Mouse (Mus musculus) c-Kit-positive CD71-negative TER-119-negative erythroid progenitor cells, embryonic 14.5 days (primary cell): ENCODE results near the gene Sec24b.

Source experiments
- DNase-seq: peaks from one replicate; pipeline ENCODE4 v3.0.0-alpha.2; 2013; ENCODE audit warnings: low read depth

The Sec24b gene

DNA sequence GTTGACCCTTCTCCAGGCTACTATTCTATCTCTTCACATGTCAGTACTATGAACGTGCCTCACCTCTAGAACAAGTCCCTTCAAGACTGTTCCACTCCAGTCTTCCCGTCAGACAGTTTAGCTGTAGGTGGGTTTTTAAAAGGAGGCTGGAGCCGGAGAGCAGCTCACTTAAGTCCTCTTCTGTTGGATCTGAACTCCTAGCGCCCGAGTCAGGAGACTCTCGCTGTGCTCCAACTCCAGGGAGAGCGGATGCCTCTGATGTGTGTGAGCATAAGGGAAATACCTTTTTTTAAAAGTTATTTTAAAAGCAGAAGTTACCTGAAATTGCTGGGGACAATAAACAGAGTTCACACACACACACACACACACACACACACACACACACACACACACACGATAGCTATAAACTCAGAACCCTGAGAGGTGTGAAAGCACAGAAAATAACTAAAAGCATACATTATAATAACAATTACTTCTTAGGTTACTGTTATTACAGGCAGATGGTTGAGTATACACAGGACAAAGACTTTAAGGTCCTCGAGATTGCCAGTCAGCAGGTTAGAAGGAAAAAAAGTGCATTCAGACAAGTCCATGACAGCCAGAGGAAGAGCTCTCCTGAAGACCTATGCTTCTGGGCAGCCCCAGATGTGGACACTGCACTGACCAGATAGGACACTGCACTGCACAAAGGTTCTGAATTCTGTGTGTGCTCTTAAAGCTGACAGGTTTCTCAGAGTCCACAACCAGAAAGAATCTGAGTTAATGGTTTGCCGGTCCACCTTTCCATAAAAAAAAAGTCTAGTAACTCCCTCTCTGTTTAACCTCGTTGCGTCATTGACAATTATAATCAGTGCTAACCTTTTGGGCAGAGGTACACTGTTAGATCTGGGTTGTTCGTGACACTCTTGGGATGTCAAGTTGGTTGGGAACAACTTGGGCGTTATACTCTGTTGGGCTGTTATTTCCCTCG, 5.7 kb downstream of the Sec24b start:
- DNase-seq, result no peak

DNA sequence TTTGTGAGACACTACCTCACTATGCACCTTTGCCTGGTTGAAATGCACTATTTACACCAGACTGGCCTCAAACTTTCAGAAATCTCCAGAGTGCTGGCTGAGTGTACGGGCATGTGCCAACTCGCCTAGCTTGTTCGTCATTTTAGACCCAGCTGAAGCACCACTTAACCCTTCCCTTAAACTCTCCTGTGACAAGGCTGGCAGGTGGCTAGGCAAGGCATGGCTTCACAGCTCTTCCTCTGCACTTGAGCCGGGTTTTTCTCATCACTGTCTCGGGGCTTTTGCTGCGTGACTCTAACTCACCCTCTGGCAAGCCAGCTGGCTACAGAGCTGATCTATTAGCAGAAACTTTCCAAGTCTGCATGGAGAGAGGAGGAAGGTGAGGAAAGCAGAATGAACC, 6.8 kb downstream of the Sec24b start:
- no peak for DNase-seq

DNA sequence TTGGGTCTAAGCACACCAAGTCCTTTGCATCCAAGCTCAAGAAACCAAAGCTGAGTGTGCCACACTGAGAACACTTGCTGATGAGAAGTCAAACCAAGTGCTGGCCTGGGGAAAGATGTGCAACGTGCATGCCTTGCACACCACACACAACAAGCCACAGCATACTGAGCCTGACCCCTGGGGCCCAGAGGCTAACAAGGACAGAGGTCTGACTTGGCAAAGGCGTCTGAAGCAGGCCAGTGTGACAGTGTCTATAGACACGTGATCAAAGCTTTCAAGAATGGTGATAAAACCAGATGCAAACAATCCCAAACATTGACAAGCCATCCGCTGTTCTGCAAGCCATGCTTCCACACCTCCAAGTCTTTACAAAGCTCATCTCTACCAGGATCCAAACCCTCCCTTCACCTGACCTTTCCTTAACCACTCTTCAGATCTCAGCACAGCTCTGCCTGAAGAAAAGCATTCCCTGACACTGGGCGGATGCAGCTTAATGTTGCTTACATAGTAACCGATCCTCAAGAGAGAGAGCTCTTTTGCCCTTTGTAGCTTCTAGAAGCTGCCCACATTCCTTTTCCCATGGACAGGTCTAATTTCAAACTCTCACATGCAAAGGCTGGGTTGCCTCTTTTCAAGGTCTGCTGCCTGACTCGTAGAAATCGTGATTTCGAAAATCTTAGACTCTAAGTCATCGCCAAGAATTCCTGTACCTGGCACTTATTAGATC, 7.8 kb downstream of the Sec24b start:
- no peak for DNase-seq

DNA sequence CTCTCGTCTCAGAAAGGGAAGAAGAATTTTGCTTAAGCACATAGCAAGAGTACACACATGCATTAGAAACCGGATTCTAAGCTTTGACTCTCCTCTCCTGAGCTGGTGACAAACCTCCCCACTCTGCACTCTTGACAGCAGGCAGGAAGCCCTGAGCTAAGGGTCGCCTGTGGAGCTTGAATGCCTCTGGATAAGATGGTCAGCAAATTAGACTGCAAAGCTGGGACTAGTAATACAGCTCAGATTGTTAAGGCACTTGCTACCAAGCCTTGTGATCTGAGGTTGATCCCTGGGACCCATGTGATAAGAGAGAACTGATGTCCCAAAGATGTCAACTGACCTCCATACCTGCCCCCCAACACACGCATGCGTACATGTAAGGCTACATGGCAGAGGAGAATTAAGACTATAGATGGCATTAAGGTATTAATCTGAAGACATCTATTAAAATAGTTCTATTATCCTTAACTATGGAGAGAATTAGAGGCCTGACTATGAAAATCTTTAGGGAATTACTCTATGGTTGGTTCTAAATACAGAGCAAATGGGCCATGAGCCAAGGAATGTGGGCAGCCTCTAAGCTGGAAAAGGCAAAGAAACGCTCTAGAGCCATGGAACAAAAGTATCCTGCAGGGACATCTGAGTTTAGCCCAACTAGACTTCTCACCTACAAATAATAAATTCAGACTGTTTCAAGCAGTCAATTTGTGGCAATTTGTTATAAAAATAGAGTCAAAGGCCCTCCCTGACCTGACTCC, 8.6 kb downstream of the Sec24b start:
- DNase-seq, result no peak

DNA sequence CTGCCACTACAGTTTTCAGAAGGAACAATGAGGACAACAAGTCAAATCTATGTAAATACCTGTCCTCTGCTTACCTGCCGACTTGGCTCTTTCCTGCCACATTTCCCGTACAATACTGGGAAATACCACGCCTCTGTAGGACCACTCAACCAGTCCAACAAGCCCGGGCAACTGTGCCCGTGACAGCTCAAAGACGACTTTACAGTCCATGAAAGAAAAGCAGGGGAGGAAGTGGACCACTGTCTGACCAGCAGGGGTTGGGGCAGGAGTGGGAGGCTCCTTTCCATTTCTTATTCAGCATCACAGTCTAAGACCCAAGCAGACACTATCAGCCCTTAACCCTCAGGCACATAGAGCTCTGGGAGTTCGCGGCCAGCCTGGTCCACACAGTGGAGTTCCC, 9.2 kb downstream of the Sec24b start:
- DNase-seq, result no peak

DNA sequence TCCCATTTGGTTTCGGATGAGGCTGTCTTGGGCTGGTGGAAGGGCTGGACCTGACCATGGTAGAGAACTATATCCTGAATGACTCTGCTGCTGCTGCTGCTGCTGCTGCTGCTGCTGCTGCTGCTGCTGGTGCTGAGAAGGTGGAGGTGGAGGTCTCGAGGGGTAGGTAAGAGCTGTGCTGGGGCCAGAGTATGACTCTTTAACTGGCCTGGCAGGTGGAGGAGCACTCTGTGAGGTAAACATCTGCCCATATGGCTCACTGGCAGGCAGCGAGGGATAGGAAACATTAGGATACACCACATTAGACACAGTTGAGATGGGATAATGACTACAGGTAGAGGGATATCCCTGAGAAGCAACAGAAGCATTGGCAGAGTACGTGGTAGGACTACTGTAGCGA, 20.6 kb downstream of the Sec24b start:
- DNase-seq, result no peak

DNA sequence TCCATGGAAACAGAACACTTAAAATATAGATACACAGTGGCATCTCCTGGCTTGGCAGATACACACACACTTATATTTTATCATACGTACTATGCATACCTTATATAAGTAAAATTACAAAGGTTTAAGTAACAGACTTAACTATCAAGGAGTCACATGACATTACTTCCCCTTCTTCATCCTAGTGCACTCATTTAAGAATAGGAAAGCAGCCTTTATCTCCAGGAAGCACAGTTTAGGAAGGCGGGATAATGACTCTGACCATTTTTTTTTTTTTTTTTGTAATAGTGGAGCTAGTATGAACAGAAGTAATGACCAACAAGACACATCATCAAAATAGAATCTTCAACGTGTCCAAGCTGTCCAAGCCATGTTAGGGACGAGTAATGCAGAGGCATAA, 21.3 kb downstream of the Sec24b start:
- DNase-seq, result no peak

DNA sequence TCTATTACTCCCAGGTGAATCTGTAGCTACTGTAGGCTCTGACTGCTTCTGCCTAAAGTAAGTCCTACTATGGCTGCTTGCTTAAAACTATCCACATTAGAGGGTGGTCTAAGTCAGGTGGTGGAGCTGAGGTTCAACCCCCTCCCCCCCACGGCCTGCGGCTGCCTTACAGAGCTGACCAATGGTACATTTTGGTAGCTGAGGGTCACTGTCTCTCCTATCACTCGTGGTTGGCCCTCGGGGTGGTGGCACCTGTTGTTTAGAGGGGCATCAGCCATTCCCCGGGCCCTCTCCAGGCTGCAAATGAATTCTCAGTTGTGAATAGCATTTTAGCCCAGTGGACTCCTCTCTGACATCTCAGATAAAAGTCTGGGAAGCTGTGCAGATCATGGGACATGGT, 32.6 kb downstream of the Sec24b start:
- no peak for DNase-seq

DNA sequence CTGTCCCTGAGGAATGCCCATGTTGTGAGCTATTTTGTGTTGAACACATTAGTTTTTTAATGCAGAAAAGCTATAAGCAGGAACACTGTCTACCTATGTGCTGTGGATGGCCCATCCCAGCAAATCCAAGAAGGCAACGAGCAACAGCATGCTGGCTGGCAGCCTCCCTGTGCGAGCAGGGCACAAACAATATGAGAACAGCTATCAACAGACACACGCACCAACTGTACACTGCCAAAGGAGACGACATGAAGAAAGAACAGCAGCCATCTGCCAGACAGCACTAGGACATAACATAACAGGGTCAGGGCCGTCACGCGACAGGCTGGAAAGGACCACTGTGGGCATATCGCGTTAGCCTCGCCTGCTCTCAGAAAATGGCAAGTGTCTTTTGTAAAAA, 35.2 kb downstream of the Sec24b start:
- no peak for DNase-seq

DNA sequence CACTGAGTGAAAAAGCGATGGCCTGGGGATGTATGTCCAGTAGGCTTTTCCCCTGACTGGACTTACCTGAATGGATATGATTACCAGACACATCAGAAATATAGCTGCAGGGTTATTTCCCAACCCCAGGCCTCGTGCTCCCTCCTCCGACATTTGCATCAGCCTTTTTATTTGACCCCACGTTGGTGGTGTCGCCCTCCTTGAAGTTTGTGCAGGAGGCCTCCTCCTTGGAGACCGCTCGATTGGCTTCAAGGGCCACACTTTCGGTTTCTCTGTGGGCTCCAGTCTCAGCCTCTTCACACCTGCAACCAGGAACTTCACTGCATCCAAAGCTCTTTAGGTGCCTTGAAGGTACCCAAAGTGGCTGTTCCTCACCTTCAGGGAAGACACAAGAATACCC, 35.8 kb downstream of the Sec24b start:
- no peak for DNase-seq

DNA sequence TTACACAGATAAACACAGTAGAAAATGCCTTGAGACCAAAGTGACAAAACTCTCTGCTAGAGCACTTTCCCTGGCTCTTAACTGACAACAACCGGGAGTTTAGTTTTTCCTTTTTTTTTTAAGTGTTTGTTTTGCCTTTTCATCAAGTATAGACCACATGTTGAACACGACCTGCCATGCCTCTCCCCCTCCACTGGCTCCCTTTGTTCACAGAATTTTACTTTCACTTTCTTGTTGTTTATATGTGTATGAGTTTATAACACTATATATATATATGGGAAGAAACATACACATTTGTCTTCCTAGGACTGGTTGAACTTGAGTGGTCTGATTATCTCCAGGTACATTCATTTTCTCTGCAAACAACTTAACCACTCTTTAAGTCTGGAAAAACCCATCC, 48.4 kb downstream of the Sec24b start:
- no peak for DNase-seq

DNA sequence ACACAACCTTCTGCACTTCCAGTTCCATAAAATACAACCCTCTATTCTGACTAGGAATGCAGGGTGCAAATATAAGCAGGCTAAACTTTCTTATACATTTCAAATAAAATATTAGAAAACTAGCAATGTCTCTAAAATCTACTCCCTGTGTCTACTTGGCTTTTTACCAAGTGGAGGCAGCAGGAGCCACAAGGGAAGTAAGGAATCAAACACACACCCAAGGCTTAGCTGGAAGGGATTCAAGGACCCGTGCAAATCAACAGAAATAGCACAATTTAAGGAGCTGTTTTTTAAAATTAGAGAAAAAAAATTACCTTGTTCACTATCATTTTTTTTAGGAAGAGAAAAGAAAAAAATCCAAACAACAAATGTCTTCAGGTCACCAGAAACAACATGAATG, 50.1 kb downstream of the Sec24b start:
- no peak for DNase-seq

DNA sequence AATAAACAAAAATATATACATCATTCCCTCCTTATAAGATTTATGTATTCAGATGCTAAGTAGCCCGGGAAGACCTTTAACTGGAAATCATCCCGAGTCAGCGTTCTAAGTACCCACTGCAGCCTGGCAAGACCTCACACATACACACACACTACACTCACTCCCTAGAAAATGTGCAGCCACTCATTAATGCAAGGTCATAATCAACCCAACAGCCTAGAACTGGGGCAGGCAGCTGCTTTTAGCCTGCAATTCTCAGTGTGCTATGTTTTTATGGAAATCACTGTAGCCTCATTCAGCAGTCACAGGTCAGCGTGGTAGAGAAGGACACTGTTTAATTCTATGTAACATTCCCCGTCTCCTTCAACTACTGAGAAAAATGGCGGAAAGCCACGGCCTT, 55.2 kb downstream of the Sec24b start:
- DNase-seq, result no peak

DNA sequence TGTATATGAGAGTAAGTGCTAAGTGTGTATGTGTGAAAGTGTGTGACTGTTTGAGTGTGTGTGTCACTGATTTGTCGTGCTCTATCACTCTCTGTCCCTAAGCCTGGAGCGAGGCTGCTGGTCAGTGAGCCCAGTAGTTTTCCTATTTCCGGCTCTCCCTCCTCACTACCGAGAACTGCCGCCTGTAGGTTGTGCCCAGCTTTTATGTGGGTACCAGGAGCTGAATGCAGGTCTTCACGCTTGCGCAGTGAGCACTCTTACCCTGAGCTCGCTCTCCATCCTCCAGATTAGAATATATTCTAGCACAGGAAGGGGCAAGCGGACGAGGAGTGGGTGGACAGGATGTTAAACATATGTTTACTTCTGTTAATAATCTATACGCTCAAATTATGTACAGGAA, 60.4 kb downstream of the Sec24b start:
- no peak for DNase-seq

DNA sequence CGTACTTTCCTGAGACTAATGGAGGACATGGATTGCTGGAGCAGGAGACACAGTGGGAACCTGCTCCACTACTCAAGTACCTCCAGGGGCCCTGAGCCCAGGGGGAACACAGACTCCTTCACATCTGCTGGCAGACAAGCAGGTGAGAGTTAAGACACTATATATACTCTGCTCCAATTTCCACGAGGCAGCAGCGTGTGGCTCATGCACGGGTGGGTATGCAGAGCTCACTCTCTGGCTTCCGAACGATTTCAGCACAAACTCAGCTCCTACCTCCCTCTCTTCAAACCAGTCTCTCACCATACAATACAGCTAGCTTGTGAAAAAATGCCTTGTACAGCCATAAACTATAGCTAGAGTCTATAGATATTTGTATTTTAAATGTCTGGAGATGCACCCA, 62.8 kb downstream of the Sec24b start:
- no peak for DNase-seq

DNA sequence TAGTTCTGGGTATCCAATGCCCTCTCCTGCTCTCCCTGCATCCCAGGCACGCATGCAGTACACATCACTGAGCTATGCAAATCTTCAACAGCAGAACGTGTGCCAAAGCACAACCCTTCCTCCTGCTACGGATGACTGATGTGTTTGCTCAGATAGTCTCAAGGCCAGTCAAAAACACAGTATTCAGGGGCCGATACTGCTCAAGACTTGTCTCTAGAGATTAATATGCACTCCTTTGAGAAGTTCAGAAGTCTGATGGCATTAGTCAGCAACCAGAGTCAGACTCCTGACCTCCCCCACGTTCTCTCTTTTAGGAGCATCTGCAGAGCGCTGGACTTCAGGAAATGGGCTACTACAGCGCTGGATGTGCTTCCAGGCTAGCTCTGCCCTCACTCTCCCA, 63.4 kb downstream of the Sec24b start:
- no peak for DNase-seq

DNA sequence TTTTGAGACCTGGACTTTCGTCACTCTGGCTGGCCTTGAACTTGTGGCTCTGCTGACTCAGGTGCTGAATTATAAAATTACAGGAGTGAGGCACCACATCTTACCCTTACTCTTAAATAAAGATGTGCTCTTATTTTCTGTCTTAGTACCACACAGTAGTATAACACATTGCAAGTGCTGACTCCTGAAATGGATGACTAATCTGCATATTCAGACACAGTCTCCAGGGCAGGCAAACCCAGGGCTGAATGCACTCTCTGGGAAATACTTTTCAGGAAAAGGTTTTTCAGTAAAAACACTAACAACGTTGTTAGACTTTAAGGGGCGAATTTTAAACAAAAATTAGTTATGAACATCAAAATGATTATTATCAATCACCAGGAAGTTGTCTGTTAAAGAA, 64.0 kb downstream of the Sec24b start:
- no peak for DNase-seq

DNA sequence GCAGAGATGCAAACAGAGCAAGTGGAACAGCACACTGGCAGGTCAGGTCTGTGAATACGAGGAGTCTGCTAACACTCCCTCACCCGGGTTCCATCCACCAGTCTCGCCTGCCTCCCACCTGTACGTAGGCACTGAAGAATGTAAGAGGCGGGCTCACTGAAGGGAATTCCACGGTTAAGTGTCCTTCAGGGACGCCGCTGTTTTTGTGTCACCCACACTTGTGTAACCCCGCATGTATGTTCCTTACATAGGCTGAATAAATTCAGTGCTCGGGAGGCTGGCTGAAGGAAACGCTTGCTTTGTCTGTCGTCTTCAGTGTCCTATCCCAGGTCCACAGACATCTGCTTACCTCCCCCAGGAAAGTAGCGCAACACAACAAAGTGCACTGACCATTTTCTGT, 74.1 kb downstream of the Sec24b start:
- DNase-seq, result no peak

DNA sequence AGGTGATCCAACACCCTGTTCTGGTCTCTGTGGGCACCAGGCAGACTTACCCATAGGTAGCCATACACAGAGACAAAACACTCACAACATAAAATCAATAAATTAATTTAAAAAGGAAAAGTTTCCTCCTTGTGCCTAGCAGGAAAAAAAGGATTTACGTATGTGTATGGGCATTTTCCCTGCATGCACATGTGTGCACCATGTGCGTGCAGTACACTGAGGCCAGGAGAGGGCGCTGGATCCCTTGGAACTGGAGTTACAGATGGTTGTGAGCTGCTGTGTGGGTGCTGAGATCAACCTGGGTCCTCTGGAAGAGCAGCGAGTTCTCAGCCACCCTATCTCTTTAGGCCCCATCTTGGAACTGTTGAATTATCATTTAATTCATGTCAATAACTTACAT, 76.0 kb downstream of the Sec24b start:
- DNase-seq, result no peak

DNA sequence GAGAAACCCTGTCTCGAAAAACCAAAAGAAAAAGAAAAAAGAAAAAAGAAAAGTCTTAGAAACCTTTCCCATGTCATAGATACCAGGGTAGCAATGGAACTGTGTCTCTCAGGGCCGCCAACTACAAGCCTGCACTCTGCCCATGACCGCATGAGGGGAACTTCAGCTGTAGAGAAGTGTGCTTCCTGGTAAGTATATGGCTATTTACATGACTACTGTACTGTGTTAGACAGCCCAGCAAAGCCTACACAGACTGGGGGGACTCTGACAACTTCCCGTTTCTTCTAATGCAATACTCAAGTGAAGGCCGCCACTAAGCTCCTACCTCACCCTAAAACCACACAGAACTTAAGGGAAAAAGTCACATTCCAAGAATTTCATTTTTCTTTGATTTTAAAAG, 76.6 kb downstream of the Sec24b start:
- DNase-seq, result no peak

DNA sequence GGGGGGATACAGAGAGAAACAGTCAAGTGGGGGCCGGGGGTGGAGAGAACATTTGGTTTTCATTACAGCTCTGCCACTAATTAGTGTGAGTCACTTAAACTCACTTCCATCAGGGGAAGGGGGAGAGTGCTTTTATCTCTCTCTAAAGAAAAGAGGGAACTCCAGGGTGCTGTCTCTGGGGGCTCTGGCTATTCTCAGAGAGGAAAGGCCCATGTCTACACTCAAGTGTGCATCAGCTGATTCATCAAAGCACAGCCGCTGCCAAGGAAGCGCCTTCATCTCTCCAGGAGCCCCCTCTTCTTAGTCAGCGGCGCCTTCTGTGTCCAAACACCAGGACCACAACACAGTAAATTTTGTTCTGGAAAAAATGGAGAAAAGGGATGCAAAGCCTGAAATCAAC, 79.1 kb downstream of the Sec24b start:
- no peak for DNase-seq

DNA sequence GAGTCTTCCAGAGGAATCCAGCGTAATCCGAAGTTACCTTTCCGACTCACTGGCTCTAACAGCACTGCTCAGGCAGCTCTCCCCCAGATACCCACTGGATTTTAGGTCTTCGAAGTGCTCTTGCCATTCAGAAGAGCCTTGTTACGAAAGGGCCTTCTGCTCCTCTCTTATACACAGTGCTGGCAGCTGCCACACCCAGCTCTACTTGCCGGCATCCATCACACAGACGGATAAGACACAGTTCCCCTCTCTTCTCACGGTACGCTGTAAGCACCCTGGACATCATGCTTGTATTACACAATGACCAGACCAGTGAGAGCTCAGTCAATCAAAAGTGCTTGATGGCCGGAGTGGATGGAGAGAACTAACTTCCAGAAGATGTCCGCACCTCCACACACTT, 79.6 kb downstream of the Sec24b start:
- no peak for DNase-seq

DNA sequence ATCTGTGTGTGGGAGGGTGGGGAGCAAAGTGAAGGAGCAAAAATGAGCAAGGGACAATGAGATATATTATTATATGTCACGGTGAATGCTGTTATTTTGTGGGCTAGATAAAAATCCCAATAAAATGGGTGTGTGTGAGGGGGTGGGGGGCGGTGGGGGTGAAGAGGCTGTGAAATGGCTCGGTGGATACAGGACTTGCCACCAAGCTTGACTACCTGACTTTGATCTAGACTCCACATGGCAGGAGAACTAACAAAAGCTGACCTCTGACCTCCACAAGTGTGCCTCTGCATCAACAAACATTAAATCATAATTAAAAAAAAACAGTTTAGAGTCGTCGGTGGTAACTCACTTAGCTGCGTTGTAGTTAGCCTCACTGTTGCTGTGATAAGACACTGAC, 81.8 kb downstream of the Sec24b start:
- no peak for DNase-seq
